Mouse (Mus musculus): Measurements from ENCODE around the gene Map2k7.
A peak's percentile ranks its signal among the peaks of the same experiment; 100 is the strongest.

The Map2k7 gene

DNA sequence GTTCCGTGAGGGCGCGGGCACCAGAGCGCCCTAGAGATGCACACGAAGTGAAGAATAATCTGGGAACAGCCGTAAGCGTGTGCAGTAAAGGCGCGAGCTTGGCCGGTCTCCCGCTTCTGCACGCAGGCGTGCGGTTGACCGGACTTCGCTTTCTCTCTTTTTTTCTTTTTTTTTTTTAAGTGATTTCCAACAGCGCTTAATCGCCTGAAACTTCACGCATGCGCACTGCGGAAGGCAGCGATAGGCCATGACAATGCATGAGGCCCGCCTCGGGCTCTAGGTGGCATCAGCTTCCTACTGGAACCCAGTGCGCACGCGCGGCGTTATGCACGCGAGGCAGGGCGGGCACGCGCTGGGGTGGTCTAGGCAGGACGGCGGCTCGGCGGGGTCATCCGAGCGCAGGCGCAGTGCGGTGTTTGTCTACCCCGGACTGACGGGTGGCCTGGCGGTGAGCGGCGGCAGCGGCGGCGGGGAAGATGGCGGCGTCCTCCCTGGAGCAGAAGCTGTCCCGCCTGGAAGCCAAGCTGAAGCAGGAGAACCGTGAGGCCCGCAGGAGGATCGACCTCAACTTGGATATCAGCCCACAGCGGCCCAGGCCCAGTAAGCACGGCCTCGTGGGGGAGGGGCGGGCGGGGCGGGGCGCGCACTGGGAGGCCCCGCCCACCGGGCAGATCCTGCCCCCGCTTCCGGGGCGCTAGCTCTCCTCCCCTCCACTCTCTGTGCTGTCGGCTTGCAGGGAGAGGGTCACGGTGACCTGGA, at the start of gene Map2k7, which contains the start of gene Gm49320:
TSS of gene Map2k7 (plus strand) at position 307 of the 759 bp plus-strand sequence.
TSS of gene Gm49320 (plus strand) at position 432 of the 759 bp plus-strand sequence.
- DNase-seq (ENCODE audit: low spot score in 2 of 2) = peak; percentile 99

DNA sequence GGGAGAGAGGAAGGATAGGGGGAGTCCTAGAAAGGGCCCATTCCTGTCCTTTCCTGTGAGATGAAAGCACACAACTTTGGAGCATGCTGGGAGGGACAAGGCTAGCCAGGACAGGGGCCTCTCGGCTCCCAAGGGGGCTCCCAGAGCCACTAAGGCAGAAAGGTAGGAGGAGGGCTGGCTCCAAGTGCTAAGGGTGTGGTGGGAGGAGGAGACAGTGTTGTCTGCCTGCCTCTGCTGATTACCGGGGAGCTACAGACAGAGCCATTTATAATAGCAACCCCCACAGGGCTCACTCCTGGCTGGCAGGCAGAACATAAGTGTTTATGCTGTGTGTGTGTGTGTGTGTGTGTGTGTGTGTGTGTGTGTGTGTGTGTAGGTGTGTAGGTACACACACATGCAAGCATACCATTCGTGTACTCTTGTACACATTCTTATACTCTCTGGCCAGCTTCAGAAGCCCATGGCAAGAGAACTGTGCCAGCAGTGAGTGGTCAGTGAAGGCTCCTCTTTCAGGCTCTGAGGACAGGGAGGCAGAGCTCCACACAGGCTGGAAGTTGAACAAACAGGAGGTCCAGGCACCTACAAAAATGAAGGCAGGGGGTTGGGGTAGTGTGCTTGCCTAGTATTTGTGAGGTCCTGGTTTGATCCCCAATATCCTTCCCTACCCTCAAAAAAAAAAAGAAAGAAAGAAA, 49.4 kb upstream of the Map2k7 start:
- DNase-seq (ENCODE audit: low spot score in 2 of 2) = peak; percentile 43 to 66

DNA sequence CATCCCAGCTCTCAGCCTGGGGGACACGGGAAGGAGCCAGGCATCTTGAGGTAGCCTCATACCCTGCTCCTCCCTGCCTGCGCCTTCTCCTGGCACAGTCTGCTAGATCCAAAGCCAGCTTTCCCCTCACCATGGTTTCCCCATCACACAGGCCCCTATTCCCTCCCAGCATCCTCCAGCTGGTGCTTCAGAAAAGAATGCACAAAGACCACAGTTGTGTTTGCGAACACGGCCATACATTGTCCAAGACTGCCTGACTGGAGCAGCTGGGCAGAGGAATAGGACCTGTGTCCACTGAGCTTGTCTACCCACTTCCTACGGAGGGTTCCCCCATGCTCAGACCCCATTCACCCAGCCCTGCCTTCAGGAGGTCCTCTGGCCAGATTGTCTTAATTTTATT, 46.2 kb upstream of the Map2k7 start:
- peak in 1 of 2 experiments; percentile 58 for DNase-seq (ENCODE audit: low spot score in 2 of 2)

DNA sequence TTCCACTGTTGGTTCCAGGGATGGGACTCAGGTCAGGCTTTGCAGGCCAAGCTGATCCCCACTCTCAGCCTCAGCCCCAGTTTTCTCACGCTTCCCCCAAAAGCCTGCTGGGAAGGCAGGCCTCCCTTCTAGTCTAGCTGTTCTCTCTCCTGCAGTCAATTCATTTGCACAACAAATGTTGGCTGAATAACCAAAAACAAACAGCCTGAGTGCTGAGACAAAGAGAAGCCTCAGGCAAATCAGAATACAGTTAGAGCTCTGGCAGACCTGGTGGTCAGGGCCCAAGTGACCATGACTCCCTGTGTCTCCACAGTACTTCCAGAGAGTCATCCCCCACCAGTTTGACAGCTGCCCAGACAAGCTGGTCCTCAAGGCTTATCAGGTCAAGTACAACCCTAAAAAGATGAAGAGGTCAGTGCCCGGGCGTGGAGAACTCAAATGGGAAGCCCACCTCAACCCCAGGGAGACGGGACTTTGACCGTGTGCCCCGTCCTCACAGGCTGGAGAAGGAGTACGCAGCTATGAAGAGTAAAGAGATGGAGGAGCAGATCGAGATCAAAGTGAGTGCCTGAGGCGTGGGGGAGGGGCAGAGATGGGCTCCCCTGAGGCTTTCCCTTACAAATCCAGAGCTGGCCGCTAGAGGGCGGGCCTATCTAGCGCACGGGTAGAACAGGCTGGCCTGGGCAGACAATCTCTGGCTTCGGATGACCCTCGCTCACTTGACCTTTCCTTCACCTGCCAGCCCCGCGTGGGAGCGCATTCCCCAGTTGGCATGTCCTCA, 45.5 kb upstream of the Map2k7 start:
- DNase-seq (ENCODE audit: low spot score in 2 of 2) = peak; percentile 80 to 94

DNA sequence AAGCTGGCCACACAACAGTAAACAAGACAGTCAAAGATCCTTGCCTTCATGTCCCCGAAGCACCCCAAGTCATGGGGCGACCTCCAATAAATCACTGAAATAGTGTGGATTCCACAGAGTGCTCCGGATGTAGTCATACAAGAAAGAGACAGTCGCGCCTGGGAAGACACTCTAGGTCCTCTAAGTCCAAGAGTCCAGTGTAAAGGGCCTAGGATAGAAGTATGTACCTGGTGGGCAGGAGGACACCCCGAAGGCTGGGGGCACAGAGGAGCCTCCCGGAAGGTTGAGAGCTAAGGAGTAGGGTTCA, 45.0 kb upstream of the Map2k7 start:
- DNase-seq (ENCODE audit: low spot score in 2 of 2) = no peak

DNA sequence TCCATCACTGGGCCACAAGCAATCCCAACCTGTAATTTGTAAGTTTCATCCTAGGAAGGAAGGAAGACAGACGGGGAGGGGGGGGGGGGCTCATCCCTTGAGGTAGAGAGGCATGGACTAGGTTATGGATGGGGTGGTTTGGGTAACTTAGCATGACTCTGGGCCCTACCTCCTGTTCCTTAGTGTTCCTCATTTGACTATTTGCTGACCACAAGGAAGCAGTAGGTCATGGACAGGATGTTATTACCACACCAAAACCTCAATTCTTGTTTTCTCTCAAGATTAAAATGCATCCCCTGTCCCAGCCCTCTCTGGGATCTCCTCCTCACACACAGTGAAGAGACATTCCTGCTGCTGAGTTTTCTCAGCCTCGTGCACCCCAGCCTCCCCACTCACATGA, 37.2 kb upstream of the Map2k7 start:
- DNase-seq (ENCODE audit: low spot score in 2 of 2) = no peak

DNA sequence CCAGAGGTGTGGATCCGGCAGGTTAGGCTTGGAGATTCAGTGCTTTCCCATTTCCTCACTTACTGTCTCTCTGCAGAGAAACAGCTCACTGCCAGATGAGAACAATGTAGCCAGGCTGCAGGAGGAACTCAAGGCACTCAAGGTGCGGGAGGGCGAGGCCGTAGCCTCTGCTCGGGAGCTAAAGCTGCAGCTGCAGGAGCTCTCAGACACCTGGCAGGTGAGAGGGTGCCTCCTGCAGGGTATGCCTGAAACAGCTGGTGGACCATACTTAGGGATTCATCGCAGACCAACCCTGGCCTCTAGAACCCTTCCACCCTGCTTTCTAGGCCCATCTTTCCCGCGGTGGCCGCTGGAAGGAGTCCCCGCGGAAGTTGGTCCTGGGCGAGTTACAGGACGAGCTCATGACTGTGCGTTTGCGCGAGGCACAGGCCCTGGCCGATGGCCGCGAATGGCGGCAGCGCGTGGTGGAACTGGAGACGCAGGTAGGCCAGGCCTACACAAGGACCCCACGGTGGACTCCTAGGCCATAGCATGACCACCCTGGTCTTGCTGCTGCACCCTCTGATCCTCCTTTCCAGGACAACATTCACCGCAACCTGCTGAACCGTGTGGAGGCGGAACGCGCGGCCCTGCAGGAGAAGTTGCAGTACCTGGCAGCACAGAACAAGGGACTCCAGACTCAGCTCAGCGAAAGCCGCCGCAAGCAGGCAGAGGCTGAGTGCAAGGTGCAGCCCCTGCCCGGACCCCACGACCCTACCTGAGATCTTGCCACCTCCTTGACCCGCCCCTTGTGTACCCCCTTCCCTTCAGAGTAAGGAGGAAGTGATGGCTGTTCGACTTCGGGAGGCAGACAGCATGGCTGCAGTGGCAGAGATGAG, 33.1 kb upstream of the Map2k7 start:
- no peak for DNase-seq (ENCODE audit: low spot score in 2 of 2)

DNA sequence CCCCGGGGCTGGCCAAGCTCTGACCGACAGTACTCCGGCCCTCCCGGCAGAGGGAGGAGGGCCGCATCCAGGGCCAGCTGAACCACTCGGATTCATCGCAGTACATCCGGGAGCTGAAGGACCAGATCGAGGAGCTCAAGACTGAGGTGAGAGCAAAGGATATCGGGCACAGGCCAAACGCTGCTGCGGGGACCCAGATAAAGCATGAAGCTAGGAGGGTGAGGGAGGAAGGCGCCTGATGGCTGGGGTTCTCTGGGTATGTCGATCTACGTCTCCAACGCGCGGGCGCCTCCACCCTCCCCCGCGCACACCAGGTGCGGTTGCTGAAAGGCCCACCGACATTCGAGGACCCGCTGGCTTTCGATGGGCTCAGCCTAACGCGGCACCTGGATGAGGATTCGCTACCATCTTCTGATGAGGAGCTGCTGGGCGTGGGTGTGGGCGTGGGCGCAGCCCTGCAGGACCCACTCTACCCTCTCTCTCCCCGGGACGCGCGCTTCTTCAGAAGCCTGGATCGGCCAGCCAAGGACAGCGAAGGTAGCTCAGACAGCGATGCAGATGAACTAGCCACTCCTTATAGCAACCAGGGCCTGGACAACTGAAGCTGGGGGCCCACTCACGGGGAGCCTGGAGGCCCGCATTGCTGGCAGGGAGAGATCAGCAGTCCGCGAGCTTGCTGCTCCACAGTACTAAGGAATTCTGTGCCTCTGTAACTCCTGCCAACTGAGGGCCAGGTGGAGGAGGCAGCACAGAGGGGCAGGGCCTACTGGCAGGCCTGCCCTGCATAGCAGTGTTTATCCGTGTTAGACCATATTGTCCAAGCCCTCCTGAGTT, 32.1 kb upstream of the Map2k7 start:
- no peak for DNase-seq (ENCODE audit: low spot score in 2 of 2)

DNA sequence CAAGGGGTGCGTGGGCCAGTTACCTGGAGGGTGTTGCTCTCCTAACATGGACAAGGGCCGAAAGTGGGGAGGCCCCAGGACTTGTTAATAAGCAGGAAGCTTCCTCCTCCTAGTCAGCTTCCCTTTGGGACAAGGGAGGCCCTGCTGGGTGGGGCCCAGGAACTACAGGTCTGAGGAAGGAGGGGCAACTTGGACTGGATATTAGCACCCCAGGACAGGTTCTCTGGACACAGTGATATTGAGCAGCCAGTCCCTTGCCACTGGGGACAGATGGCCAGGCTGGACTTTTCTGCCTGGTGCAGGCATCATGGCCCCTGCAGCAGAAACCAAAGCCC, 31.6 kb upstream of the Map2k7 start:
- no peak for DNase-seq (ENCODE audit: low spot score in 2 of 2)

DNA sequence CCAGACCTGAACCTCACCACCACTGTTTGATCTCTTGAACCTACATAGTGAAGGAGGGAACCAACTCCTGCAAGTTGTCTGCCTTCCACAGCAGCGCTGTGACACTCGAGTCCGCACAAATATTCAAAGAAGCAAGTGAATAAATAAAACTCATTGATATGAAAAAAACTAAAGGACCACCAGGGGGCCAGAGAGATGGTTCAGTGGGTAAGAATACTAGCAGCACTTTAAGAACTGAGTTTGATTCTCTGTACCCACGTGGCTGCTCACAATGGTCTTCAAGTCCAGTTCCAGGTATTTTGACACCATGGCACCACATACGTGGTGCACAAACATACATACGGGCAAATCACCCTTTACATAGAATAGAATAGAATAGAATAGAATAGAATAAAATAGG, 27.4 kb upstream of the Map2k7 start:
- DNase-seq (ENCODE audit: low spot score in 2 of 2) = no peak

DNA sequence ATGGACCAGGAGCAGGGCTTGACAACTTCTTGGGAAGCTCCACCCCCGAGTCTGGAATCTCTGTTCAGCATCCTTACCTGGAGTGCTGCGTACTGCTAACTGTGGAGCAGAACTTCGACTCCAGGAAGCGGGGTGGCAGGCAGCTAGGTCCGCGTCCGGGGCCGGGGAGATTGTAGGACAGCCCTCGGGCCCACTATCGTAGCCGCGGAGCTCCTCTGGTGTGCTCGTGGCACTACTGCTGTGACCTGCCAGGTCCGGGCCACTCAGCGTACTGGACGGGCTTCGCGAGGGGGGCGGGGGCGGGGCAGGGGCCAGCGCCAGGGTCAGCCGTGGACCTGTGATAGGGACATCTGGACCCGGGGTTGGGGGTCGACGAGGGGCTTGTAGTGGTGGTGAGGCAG, 25.7 kb upstream of the Map2k7 start:
- DNase-seq (ENCODE audit: low spot score in 2 of 2) = peak in 1 of 2 experiments; percentile 69

DNA sequence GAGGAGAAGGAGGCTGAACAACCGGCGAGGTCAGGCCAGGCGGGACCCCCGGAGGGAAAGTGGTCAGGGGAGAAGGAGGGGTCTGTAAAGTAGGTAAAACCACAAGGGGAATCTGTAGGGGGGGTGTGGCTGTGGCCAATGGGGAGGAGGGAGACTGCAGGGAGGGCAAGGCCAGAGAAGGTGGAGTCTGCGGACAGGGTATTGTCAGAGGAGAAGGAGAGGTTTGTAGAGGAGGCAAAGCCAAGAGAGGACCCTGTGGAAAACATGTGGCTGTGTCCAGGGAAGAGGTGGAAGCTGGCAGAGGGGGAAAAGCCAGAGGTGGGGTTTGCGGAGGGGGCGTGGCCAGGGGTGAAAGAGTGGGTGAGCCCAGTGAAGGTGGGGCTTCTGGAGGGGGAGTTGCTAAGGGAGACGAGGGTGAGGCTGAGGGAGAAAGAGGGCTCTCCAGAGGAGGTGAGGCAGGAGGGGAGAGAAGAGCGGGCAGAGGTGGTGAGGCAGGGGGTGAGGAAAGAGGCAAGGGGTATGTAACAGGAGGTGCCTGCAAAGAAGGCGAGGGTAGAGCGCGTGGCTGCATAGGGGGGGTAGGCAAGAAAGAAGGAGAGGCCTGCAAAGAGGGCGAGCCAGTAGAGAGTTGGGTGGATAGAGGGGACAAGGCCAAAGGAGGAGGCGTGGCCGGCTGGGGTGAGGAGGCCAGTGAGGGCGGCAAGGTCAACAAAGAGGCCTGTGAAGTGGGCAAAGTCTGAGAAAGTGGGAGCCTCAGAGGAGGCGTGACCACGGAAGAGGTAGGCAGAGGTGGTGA, 25.1 kb upstream of the Map2k7 start:
- peak in 1 of 2 experiments; percentile 71 for DNase-seq (ENCODE audit: low spot score in 2 of 2)

DNA sequence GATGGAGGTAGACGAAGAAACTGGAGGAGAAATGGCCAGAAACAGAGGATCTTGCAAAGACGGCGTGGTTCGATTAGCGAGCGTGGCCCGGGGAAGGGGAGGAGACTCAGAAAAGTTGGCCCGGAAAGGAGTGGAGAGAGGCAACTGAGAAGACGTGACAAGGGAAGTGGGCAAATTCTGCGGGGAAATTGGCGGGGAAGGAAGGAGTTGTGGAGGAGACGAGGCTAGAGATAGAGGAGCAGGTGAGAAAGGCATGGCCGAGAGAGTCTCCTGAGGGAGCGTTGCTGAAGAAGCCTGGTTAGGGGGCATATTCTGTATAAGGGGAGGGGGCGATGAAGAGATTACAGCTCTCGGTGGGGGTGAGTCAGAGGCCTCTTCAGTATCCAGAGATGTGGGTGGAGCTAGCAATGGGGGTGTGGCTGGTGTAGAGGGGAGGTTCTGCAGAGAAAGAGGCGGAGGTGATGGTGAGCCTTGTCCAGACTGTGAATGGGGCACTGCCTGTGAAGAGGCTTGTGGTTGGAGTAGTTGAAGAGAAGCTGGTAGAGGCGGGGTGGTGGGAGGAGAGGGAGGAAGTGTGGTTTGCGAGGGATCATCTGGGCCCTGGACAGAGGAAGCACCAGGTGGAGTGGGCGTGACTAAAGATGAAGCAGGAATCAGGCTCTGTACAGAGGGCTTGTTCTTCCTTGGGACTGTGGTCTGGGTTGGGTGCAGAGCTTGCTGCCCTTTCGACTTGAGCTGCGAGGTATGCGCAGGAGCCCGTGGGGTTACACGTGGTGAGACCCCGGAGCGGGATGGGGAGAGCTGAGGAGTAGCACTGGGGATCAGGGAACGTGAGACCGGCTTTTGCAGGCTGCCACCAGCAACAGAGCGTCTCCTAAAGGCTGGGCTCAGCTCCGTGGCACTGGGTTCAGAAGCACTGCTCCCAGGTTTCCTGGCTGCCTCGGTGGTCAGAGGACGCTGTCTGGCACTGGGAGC, 24.2 kb upstream of the Map2k7 start:
- DNase-seq (ENCODE audit: low spot score in 2 of 2) = peak; percentile 48 to 70

DNA sequence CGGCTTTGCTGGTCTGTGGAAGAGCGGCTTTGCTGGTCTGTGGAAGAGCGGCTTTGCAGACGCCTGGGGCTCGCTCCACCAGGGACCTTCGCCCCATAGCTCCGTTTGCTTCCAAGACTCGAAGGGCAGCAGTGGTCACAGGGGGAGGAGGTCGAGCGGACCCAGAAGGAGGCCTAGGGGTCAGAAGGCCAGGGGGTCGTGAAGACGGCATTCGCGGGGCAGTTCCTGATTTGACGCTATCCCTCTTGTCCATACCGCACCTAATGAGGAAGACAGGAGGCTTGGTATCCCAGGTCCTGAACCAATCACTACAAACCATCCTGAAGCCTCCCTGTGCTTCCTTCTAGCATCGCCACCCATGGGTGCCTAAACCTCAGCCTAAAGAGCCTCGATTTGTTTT, 22.2 kb upstream of the Map2k7 start:
- DNase-seq (ENCODE audit: low spot score in 2 of 2) = no peak

DNA sequence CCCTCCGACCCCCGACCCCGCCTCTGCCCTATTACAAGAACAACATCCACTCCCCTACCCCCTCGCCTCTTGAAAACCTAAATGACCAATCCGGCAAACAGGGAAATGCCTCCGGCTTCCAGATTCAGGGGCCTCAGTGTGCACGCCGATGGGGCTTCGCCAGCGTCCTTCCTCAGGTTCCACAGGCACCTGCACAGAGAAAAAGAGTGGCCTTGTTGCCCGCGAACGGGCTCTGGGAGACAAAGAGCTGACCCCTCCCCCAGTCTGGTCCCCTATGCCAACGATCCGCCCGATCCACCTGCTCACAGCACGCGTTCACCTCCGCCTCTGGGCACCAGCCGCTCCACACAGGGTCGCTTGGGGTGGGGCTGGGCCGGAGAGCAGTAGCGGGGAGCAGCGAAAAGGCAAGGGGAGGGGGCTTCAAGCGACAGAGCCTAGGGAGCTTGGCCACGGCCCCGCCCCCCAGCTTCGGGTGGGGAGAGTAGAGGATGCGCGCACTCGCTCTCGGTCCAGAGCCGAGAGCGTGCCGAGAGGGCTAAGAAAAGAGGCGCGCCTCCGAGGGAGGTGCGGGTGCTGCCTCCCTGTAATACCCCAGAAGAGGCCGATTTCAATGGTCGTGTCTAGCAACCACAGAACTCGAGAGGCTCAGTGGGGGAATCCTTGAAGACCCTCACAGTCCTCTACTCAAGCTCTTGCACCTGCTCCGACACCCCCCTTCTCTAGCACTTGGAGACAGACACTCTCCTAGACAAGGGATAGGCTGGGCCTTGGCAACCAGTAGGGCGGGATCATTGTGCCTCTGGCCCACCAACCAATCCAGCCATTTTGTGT, 21.5 kb upstream of the Map2k7 start, which contains the start of gene Prr36:
TSS of gene Prr36 (minus strand) at position 669 of the 831 bp plus-strand sequence.
- DNase-seq (ENCODE audit: low spot score in 2 of 2) = no peak

DNA sequence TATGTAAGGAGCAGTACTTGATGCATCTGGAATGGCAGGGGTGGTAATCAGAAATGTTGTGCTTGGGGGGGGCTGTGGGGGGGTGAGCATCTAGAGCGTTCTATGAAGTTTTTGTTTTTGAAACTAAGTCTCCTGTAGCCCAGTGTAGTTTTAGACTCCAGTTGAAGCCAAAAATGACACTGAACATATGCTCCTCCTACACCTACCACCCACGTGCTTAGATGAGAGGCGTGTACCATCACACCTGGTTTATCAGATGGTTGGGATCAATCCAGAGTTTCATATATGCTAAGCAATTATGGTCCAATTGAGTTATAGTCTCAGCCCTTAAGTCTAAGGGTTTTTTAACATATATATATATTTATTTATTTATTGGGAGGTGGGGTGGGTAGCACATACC, 18.9 kb upstream of the Map2k7 start:
- no peak for DNase-seq (ENCODE audit: low spot score in 2 of 2)

DNA sequence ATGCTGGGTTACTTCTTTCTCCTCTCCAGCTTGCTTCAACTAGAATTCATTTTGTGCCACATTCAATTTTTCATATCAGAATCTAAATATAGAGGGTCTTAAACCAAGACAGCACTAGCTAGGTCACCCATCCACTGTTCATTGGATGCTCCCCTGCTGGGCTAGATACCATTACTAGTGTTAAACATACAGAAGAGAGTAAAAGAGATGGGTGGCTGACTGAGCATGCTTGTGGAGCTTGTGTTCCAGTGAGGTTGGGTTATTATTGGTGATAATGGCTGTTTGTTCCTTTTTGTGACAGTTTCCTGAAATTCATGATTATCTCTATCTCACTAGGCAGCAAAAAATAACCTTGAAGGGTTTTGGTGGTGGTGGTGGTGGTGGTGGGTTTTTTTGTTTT, 16.5 kb upstream of the Map2k7 start:
- no peak for DNase-seq (ENCODE audit: low spot score in 2 of 2)

DNA sequence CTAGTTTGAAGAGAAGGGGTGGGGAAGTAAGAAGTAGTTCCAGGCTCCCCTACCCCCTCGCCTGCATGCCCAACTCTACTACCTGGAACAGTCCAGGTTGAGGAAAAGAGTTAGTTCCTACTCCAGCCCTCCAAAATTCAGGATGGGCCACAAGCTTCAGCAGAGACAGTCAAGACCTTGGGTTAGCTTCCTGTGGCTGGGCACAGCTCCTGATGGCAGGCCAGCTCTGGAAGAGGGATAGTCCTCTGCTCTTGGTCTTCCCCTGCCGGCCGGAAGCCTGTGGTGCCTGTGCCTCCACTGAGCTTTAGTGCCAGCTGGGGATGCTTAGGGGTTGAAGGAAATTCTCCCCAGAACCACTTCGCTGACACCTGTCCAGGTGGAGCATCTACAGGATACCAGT, 12.2 kb upstream of the Map2k7 start:
- DNase-seq (ENCODE audit: low spot score in 2 of 2) = no peak
